8 mouse cellular contexts compared by ENCODE assay signal in genomic region chr5:105654237-105655063, GRCm38 (mm10). TPM values are rescaled to one million over a fixed set of nuclear protein-coding genes. Genes with fewer than 3 reads are reported as not detected.
DNase-seq lines count a peak whose midpoint lies in the region; ATAC-seq and TF ChIP-seq lines count a peak whose summit lies in the region.

No protein-coding gene starts in this region.

- H3K4me1 ChIP-seq in E14TG2a.4 (replicated peaks; ENCODE audit: low read depth, low read length), result peaks cover 24% of the 10 kb centered on the region
- peaks cover 9% of the 10 kb centered on the region for H3K4me1 ChIP-seq in forebrain, embryonic 13.5 days
- H3K4me1 ChIP-seq in liver, postnatal 0 days (ENCODE audit: insufficient read depth), result peaks cover 12% of the 10 kb centered on the region
- H3K4me1 ChIP-seq in neural tube, embryonic 13.5 days (replicated peaks), result peaks cover 4% of the 10 kb centered on the region
- H3K4me1 ChIP-seq in testis, adult 2 months (ENCODE audit: control insufficient read depth, insufficient read depth, low read length), result peaks cover 10% of the 10 kb centered on the region

- peak; percentile 95 for TF ChIP-seq CTCF in E14TG2a.4 (conservative IDR thresholded peaks at IDR 0.05; ENCODE audit: low read length)
- TF ChIP-seq CTCF in liver, postnatal 0 days (IDR thresholded peaks at IDR 0.05; ENCODE audit: low read depth), result peak; percentile 98
- peak; percentile 92; the same call in 1 of the 2 replicates for TF ChIP-seq CTCF in testis, adult 2 months (IDR thresholded peaks at IDR 0.05; ENCODE audit: control insufficient read depth, insufficient read depth, insufficient replicate concordance, low read depth, low read length)

- no peak; the same call in 1 of the 2 replicates for TF ChIP-seq EP300 in liver, postnatal 0 days (IDR thresholded peaks at IDR 0.05; ENCODE audit: low read depth)

- no peak overlapping the region for H3K9ac ChIP-seq in forebrain, embryonic 13.5 days
- no peak overlapping the region for H3K9ac ChIP-seq in liver, postnatal 0 days (replicated peaks)
- peak overlapping the region; percentile 58 for H3K9ac ChIP-seq in neural tube, embryonic 13.5 days

- H3K36me3 ChIP-seq in E14TG2a.4 (ENCODE audit: insufficient read depth, low read length), result no peaks in the 10 kb centered on the region
- no peaks in the 10 kb centered on the region for H3K36me3 ChIP-seq in forebrain, embryonic 13.5 days (ENCODE audit: poor library complexity, severe bottlenecking)
- H3K36me3 ChIP-seq in liver, postnatal 0 days (replicated peaks; ENCODE audit: insufficient read depth, low read length), result no peaks in the 10 kb centered on the region
- H3K36me3 ChIP-seq in neural tube, embryonic 13.5 days, result no peaks in the 10 kb centered on the region
- no peaks in the 10 kb centered on the region for H3K36me3 ChIP-seq in testis, adult 2 months (ENCODE audit: control insufficient read depth, insufficient read depth, low read length)

- no peak overlapping the region for H3K4me2 ChIP-seq in forebrain, embryonic 13.5 days
- H3K4me2 ChIP-seq in liver, postnatal 0 days (ENCODE audit: low read depth, low read length), result peak overlapping the region; percentile 59
- H3K4me2 ChIP-seq in neural tube, embryonic 13.5 days, result 0 out of 2 replicates have a peak overlapping the region, but pooled peaks have one; percentile 22

- TF ChIP-seq POLR2A in testis, adult 2 months (IDR thresholded peaks at IDR 0.05; ENCODE audit: control insufficient read depth, low read depth, low read length), result no peak

- H3K27me3 ChIP-seq in E14TG2a.4 (ENCODE audit: insufficient read depth, low read length), result no peaks in the 10 kb centered on the region
- H3K27me3 ChIP-seq in forebrain, embryonic 13.5 days, result no peaks in the 10 kb centered on the region
- H3K27me3 ChIP-seq in liver, postnatal 0 days (ENCODE audit: insufficient read depth, low read length), result no peaks in the 10 kb centered on the region
- no peaks in the 10 kb centered on the region for H3K27me3 ChIP-seq in neural tube, embryonic 13.5 days
- H3K27me3 ChIP-seq in testis, adult 2 months (ENCODE audit: control insufficient read depth, insufficient read depth, low read length), result no peaks in the 10 kb centered on the region

- peak; percentile 86 for ATAC-seq in forebrain, embryonic 13.5 days
- peak; percentile 69 for ATAC-seq in liver, postnatal 0 days
- peak; percentile 86 for ATAC-seq in neural tube, embryonic 13.5 days (ENCODE audit: low read depth)

- no peaks in the 10 kb centered on the region for H3K9me3 ChIP-seq in E14TG2a.4 (ENCODE audit: low read length)
- no peaks in the 10 kb centered on the region for H3K9me3 ChIP-seq in forebrain, embryonic 13.5 days (replicated peaks)
- H3K9me3 ChIP-seq in liver, postnatal 0 days (ENCODE audit: low read length), result no peaks in the 10 kb centered on the region
- no peaks in the 10 kb centered on the region for H3K9me3 ChIP-seq in neural tube, embryonic 13.5 days

- intact Hi-C loops in heart, postnatal 10 days (cut with DNase I), result loop anchor here (1.0 to 10.0 kb wide), 6 partner anchors 67 to 670 kb away; partner anchors contain the start of genes Abcg3 and Lrrc8c

- WGBS in forebrain, embryonic 13.5 days, result 28% methylated on average over 15 of the region's 15 CpGs
- WGBS in liver, postnatal 0 days (ENCODE audit: insufficient replicate concordance), result 17% methylated on average over 15 of the region's 15 CpGs
- 30% methylated on average over 15 of the region's 15 CpGs for WGBS in neural tube, embryonic 13.5 days

- H3K4me3 ChIP-seq in E14TG2a.4 (replicated peaks; ENCODE audit: low read length), result no peak overlapping the region
- no peak overlapping the region for H3K4me3 ChIP-seq in forebrain, embryonic 13.5 days
- no peak overlapping the region for H3K4me3 ChIP-seq in liver, postnatal 0 days (ENCODE audit: low read depth, low read length)
- H3K4me3 ChIP-seq in neural tube, embryonic 13.5 days, result no peak overlapping the region
- no peak overlapping the region for H3K4me3 ChIP-seq in testis, adult 2 months (ENCODE audit: control insufficient read depth, low read depth, low read length)

- peak; percentile 65 for DNase-seq in c-Kit-positive CD71-positive TER-119-positive erythroid progenitor cells, embryonic 14.5 days (ENCODE audit: low spot score)
- peak; percentile 89 to 92 for DNase-seq in heart, postnatal 10 days
- peak; percentile 90 to 91 for DNase-seq in kidney, postnatal 4 days
- DNase-seq in liver, postnatal 0 days, result peak; percentile 86

- no peak overlapping the region for H3K27ac ChIP-seq in forebrain, embryonic 13.5 days
- no peak overlapping the region for H3K27ac ChIP-seq in liver, postnatal 0 days (ENCODE audit: low read depth)
- no peak overlapping the region for H3K27ac ChIP-seq in neural tube, embryonic 13.5 days (replicated peaks)
- no peak overlapping the region for H3K27ac ChIP-seq in testis, adult 2 months (ENCODE audit: control insufficient read depth, insufficient read depth, low read depth, low read length)

RNA-seq across cellular contexts. Expression of gene Lrrc8d, which starts 45.3 kb away (rescaled TPM):
- 27.2 and 27.3 TPM in 2 replicates for polyA plus RNA-seq in forebrain, embryonic 13.5 days (2015; fragmentation: Nextera tagmentation; extraction: Ambion mirVana)
- total RNA-seq in heart, postnatal 10 days (2021), result 10 to 100 TPM; 18.7 to 19.5 TPM
- 11.6 TPM in 2 replicates for polyA plus RNA-seq in liver, postnatal 0 days (2015; fragmentation: Nextera tagmentation; extraction: Ambion mirVana)
- polyA plus RNA-seq in neural tube, embryonic 13.5 days (2015; fragmentation: Nextera tagmentation; extraction: Ambion mirVana), result 37.6 and 39.4 TPM in 2 replicates
- 2.2 and 4.8 TPM in 2 replicates for polyA plus RNA-seq in testis, adult 2 months (2012; rRNA removed)
